Mouse (Mus musculus) adrenal gland, adult 18-20 months (tissue): ENCODE measurements around the gene Uck1. TPM values are rescaled to one million over a fixed set of nuclear protein-coding genes. Genes with fewer than 3 reads are reported as not detected.
"Not testable (repeated sequence)": the region's sequence is repeated elsewhere in the genome, so short reads cannot be mapped to it uniquely, and the experiment has no call there.

Experiments used
- DNase-seq, 2 experiments: peaks; one replicate each; pipeline ENCODE4 v3.0.0; 2021 to 2022; ENCODE audit warnings: low spot score in 2 of 2
- long read RNA-seq, 2 experiments: library from polyadenylated mRNA; stranded (forward); transcript quantifications; one replicate each; pipeline ENCODE4 v2.0.0; 2021
- total RNA-seq, 2 experiments: library from RNA; stranded (reverse); gene quantifications; 1 replicate in 1 of 2; 2 replicates in 1 of 2; pipeline ENCODE4 v1.2.3; 2021

Gene Uck1
- 100 to 1,000 TPM; 125 to 144 TPM for total RNA-seq
- long read RNA-seq, experiment 1, transcript Uck1-201 (7 exons, 2,005 nt): major isoform, 154 of 172 reads
- long read RNA-seq, experiment 1, partial matches to known transcripts: 8 of 172 reads
- long read RNA-seq, experiment 1, other reads (novel, unspliced or antisense): 10 of 172 reads
- long read RNA-seq, experiment 2, transcript Uck1-201 (7 exons, 2,005 nt): major isoform, 338 of 420 reads
- long read RNA-seq, experiment 2, partial matches to known transcripts: 25 of 420 reads
- long read RNA-seq, experiment 2, other reads (novel, unspliced or antisense): 56 of 420 reads

DNA sequence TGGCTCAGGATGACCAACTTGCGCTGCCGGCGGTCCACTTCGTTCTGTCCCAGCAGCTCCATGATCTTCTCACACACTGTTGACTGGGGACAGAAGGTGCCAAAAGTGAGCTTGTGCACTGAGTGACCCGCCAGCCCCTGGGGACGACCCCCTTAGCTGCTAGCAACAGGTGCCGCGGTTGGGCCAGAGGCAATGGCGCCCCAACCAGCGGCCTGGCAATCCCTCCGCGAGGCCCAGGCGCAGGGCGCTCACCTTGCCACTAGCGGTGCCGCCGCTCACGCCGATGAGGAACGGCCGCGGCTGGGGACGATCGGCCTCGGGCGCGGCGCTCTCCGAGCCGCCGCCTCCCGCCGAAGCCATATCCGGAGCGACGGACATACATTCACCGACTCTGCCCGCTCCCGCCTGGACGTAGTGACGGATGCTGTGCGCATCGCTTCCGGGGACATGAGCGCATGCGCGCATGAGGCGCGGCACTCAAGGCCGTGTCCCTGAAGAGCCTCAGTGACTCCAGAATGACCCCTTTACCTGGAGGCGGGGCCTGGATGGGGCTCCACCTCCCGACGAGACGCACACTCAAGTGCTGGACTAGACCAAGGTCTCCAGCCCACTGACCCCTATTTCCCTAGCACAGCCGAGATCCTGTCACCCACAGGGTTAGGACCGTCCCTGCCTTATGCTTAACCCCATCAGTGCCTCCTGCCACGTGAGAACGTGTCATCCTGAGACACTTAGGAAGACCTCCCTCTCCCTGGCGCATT is at the start of gene Uck1:
Uck1 (minus strand) TSS at position 503 of the 761 bp plus-strand sequence.
- peak; percentile 85 to 86 for DNase-seq

DNA sequence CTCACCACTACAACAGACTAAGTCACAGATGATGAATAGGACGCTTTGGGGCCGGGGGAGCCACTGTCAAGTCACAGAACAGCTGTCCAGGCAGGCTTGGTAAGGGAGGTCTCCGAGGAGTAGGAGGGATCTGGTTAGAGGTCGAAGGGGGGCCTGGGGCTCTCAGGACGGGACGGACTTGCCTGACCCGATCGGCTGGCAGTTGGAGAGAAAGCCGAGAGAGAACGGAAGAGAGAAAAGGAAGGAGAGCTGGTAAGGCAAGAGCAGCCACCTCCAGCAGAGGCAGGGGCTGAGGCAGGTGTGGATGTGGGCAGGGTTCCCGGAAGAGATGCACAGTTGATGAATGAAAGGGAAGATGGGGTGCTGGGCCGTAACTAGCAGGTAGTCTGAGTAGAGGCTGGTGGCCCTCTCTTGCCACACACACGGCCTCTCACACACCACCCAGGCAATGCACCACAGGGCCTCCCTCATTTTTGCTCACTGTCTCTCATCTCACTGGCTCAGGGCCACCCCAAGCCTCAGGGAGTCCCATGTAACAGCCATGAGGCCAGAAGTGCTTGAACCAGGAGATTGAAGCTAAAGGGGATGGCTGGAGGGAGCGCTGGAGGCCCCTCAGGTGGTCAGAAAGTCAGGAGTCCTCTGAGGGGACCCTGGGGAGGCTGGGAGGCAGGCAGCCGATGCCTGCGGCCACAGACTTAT is 49.1 kb upstream of the Uck1 start:
- DNase-seq: no peak

GRCm38 (mm10) chr2:32307941-32308760 is 48.2 kb upstream of the Uck1 start:
- DNase-seq: peak; percentile 41 to 43

GRCm38 (mm10) chr2:32307247-32307798 is 47.4 kb upstream of the Uck1 start:
- no peak for DNase-seq

- DNase-seq: no peak
Measured at GRCm38 (mm10) chr2:32306176-32306575, 46.2 kb upstream of the Uck1 start.

- no peak for DNase-seq
Measured at GRCm38 (mm10) chr2:32305668-32306067, 45.7 kb upstream of the Uck1 start.

DNA sequence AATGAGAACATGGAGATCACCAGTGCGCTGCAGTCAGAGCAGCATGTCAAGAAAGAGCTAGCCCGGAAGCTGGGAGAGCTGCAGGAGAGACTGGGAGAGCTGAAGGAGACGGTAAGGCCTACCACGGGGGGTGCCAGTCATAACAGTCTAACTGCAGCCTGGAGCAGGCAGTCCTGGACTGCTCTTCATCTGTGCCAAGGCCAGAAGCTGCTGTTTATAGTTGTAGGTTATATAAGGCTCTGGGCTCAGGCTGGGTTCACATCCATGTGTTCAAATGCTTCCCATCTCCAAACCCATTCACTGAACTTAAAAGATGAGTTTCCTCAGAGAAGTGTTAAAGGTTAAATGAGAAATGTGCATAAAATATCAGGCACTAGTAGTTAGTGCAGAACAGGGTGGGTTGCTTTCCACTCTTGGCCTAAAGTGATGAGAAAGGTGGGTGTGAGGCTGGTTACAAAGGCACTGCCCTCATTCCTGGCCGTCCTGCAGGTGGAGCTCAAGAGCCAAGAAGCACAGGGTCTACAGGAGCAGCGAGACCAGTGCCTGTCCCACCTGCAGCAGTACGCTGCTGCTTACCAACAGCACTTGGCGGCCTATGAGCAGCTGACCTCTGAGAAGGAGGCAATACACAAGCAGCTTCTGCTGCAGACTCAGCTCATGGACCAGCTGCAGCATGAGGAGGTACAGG is 44.3 kb upstream of the Uck1 start:
- DNase-seq: peak in 1 of 2 experiments; percentile 61

GRCm38 (mm10) chr2:32302952-32303351 is 43.0 kb upstream of the Uck1 start:
- no peak for DNase-seq

DNA sequence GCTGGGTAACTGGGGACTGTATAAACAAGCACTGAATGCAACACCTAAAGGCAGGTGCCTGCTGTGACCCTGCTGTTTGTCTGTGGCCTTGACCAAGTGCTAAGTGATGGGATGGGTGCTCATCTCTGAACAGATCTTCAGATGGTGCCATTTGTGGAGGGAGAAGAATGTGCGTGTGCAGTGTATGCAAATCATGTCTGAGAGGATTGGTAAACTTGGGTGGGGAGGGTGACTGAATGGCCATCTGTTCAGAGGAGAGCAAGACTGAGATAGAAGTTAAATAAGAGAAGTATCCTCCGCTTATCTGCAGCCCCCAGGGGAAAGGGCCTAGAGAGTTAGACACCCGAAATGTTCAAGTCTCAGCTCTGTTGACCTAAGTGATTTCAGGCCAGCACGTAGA is 39.5 kb upstream of the Uck1 start:
- no peak for DNase-seq

DNA sequence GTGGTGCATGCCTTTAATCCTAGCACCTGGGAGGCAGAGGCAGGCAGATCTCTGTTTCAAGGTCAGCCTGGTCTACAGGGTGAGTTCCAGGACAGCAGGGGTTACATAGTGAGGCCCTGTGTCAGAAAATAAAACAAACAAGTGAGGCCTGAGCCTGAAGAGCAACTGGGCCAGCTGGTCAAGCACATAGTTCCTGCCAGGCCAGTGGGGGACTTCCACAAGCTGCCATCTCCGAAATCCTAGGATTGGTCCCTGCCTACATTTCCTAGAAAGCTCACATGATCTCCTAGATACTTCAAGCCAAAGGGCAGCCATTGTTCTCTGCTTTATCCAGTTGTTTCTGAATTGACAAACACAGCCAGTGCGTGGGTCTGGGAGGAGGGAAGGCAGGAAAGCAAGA is 35.9 kb upstream of the Uck1 start:
- DNase-seq: not testable (repeated sequence)

DNA sequence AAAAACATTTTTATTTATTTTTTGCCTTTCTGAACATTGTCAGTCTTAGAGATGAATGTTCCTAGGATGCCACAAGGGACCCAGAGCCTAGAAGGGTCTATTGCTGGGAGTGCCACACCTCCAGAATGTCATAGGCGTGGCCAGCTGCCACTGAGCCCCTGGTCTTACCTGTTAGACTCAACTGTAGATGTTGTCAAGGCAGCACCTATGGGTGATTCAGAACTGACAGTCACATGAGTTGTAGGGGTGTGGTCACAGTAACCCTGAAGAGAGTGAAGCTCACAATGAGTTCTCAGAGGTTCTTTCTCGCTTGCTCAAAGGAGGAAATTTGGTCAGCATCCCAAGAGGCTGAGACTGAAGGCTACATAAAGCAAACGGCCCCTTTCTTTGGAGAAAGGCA is 35.3 kb upstream of the Uck1 start:
- DNase-seq: no peak

DNA sequence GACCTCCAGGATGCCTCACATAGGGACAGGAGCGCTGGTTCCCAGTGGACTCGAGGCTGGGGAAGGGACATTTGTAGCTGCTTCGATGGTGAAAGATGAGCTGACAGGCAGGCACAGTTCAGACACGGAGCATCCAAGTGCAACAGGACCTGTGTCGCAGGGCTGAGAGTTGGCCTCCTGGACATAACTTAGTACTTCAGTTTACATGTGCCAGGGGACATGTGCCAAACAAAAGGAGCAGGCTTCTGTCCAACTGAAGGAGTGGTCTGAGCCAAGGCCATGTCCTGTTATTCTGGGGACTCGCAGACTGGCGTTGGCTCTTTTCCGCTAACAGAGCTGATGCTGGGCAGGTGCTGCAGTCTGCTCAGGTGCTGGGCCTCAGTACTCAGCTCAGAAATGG is 34.4 kb upstream of the Uck1 start:
- no peak for DNase-seq

- DNase-seq: no peak
Measured at GRCm38 (mm10) chr2:32289578-32289977, 29.6 kb upstream of the Uck1 start.

DNA sequence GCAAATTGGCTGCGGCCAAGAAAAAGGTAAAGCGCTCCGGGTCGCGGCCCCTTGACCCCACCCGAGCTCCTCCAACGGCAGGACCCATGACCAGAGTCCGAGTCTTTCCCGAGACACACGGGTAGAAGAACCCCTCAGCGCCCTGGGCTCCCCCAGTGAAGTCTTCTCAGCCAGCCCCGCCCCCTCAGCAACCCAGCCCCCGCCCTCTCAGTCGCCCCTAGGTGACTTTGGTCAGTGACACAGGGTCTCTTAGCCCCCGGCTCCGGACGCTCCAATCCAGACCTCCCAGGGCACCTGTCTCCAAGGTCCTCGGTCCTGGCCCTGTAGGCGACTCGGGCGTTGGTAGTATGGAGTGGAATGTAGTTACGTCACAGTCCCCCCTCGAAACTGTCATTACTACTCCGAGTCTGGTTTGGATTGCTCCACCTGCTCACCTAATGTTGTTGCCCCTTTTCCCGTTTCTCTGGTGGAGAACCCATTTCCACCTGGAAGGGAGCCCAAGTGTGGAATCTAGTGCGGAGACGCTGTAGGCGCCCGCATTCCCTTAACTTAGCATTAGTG is 28.5 kb upstream of the Uck1 start:
- no peak for DNase-seq

DNA sequence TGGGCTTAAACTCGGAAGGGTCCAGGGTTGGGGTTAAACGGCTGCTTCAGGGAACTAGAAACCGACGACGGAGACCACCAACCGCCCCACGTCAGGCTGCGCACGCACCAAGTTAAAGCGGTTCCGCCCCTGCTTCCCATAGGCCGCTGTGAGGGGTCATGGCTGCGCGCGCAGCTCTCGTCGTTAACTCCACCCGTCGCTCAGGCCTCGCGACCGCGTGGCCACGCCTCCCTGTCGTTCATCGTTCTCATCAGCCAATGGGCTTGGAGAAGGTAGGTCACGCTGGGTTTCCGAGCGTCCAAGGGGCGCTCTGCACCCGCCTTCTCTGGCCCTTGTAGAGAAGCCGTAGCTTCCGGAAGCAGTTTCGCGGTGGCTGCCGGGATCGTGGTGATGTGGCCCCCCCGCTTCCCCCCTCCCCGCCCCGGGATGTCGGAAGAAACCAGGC is 28.0 kb upstream of the Uck1 start, which contains the start of gene Swi5:
Swi5 (minus strand) TSS at position 153 of the 445 bp plus-strand sequence.
- peak; percentile 92 to 96 for DNase-seq

DNA sequence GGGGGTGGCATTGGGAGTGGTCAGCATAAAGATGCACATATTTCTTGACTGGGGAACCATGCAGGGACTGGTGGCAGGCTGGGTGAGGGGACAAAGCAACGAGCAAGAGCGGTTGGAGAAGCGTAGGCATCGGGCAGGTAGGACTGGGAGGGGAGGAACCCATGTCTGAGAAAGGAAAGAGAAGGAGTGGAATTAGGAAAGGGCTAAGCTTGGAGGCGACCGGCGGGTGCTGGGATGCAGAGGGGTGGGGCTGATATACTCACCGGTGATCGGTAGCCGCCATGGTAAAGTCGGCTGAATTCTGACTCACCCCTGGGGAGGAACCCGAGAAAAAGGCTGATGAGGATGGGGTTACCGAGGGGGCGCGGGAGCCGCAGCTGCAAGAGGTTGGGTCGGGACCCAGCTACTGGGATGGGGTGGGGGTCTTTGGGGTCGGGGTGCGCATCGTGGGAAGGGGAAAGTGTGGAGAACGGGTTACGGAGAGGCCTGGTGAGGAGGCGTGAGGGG is 27.4 kb upstream of the Uck1 start, which contains the start of gene Golga2:
Golga2 (plus strand) TSS at position 51 of the 507 bp plus-strand sequence.
- DNase-seq: peak in 1 of 2 experiments; percentile 25

DNA sequence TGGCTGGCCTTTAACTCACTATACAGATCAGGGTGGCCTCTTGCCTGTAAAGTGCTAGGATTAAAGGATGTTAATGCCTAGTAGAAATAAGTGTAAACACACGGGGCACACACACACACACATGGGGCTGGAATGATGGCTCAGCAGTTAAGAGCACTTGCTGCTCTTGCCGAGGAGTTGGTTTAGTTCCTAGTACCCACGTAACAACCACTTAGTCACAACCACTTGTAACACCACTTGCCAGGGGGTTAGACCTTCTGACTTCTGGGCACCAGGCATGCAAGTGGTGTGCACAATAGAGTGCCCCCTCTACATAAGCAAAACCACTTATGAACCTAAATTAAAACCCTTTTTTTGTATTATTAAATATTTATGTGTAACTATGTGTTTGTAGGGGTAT is 24.0 kb upstream of the Uck1 start:
- DNase-seq: no peak

GRCm38 (mm10) chr2:32282727-32283126 is 22.8 kb upstream of the Uck1 start:
- DNase-seq: peak; percentile 51

- DNase-seq: no peak
Measured at GRCm38 (mm10) chr2:32282289-32282688, 22.3 kb upstream of the Uck1 start.
